Mouse (Mus musculus) granulocyte monocyte progenitor cell, adult 5-6 weeks (primary cell): Measurements from ENCODE around the gene Itpa. TPM values are rescaled to one million over a fixed set of nuclear protein-coding genes. Genes with fewer than 3 reads are reported as not detected.

Experiments used
- ATAC-seq: replicated peaks from 2 replicates; pipeline ENCODE4 v1.8.0; 2016; ENCODE audit warnings: mild to moderate bottlenecking, moderate TSS enrichment, inconsistent platforms; ENCODE audit not compliant: poor library complexity, severe bottlenecking
- total RNA-seq, 2 experiments: library from RNA; stranded (forward) in 1 of 2; stranded (reverse) in 1 of 2; fragments of 200-712, 200-1000 nt in 1 of 2; fragments of >200 nt in 1 of 2; fragmentation: Nextera tagmentation in 1 of 2; gene quantifications; 2 replicates each; pipeline ENCODE4 v1.2.3; 2014 to 2017

The Itpa gene
- total RNA-seq, 2 experiments from 2014 or later, result 76.7 to 90.4 TPM

GRCm38 (mm10) chr2:130655660-130656339, 11.6 kb upstream of the Itpa start:
- ATAC-seq, result no peak

GRCm38 (mm10) chr2:130656536-130656935, 10.9 kb upstream of the Itpa start:
- ATAC-seq, result no peak

DNA sequence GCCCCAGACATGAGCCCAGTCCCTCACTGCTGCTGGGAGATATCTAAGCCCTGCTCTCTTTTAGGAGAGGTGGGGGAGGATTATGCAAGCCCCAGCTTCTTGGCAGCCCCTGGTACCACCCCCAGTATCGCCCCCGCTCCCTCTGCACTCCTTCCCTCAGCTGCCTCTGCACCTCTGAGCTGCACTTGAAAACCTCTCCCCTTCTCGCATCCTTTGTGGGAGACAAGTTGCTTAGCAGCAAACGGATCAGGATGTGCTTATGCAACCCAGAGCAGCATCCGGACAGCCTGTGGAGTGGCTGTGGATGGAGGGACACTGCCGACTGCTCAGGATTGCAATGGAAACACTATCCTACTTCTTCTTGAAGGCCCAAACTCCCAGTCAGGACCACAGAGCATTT, 9.9 kb upstream of the Itpa start:
- no peak for ATAC-seq

DNA sequence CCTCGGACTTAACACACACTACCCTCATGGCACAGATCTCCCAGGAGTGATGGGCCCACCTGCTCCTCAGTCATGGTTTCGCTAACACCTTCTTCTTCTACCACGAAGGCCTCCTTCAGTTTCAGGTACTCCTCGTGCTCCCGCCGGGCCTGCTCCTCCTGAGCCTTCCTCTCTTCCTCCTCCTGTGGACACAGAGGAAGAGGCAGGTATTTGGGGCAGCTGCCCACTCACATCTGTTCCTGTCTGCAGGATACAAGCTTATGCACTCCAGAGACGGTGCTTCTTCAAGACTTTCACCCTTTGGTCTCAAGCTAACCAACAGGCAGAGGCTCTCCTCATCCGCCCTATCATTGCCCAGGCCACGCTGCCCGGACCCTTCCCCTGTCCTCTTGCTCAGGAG, 8.9 kb upstream of the Itpa start:
- no peak for ATAC-seq

DNA sequence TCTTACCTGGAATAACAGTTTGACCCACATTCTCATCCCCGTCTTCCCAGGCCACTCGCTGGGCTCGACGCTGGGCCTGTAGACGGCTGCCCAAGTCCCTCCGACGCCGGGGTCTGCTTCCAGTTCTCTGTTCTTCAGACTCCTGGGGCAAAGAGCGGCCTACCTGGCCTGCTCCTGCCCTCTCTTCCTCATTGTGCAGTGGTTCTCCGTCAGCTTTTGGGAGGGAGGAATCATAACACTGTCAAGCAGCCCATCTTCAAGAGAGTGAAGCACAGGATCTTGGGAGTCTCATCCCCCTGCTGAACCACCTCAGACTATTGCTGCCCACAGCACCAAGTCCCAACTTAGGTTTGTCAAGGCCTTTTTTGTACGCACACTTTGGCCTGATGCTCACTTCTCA, 4.1 kb upstream of the Itpa start:
- ATAC-seq, result no peak

DNA sequence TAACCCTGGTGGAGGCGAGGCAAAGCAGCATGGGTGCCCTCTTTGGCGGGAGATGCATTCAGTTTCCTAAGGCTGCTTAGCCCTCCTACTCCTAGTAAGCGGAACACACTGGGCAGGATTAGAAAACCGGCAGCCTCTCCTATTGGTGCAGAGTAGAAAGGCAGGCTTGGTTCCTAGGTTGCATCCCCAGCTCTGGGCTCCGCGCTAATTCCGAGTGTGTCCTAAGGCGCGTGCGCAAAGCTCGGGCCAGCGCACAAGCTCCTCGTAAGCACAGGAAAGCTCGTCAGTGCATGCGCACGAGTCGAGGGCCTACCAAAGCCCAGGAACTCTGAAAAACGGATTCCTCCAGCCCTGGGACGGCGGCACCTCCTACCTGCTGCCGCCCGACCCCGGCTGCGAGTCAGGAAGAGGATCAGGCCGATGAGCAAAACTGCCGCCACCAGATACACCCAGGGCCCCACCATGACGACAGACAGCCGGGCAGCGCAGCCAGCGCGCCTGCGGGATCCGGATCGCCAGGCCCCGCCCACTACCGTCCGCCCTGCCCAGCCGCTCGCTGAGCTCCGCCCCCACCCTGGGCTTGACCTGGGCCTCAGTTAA, 3.2 kb upstream of the Itpa start, which contains the start of gene Ddrgk1:
TSS of gene Ddrgk1 (minus strand) at position 558 of the 600 bp plus-strand sequence.
- ATAC-seq, result peak; percentile 80

- ATAC-seq, result no peak
Observed at GRCm38 (mm10) chr2:130677211-130677610, 9.8 kb downstream of the Itpa start.

- ATAC-seq, result no peak
Observed at GRCm38 (mm10) chr2:130679154-130679553, 11.7 kb downstream of the Itpa start.

DNA sequence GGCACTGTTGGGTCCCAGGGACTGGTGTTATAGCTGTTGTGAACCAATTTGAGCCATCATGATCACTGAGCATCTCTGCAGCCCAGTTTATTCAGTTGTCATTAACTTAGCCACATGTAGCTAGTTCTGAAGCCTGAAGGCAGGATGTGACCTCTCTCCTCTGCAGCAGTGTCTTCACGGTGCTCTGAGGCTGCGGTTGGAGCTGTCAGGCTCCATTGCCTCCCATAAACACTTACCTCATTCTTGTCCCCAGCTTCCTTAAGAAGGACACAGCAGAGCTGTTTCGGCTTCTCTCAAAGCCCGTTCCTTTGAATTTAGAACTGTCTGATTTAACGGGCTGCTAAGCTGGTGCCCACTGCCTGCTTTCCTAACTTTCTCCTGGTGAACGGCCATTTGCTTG, 12.5 kb downstream of the Itpa start:
- no peak for ATAC-seq

GRCm38 (mm10) chr2:130681531-130681930, 14.1 kb downstream of the Itpa start:
- ATAC-seq, result no peak

- no peak for ATAC-seq
Observed at GRCm38 (mm10) chr2:130685426-130685825, 18.0 kb downstream of the Itpa start.

DNA sequence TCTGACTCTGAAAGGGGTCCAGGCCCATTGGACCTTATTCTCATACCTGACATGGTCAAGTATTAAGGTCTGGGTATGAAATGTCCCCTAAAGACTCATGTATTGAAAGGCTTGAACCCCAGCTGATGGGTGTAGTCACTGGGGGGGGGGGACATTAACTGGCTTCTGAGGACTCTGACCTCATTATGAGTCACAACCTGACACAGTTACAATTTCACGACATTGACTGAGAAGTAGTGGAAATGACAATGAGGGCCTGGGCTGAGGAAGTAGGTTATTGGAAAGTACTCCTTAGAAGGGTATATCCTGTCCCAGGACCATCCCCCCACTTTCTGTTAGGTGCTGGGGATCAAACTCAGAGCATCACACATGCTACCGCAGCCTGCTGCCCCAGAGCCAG, 21.6 kb downstream of the Itpa start:
- no peak for ATAC-seq

DNA sequence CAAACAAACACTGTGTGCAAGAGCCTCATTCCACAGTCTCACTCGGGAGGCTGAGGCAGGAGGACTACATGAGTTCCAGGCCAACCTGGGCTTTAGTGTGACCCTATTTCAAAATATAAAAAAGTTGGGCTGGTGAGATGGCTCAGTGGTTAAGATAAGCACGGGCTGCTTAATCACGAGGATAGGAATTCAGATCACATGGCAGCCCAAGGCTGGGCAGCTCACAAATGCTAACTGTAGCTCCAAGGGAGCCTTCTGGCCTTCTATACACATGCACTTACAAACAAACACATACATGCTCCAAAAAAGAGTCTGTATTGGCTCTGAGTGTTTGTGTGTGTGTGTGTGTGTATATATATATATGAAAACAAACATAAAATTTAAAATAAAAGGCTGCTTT, 26.2 kb downstream of the Itpa start:
- no peak for ATAC-seq

DNA sequence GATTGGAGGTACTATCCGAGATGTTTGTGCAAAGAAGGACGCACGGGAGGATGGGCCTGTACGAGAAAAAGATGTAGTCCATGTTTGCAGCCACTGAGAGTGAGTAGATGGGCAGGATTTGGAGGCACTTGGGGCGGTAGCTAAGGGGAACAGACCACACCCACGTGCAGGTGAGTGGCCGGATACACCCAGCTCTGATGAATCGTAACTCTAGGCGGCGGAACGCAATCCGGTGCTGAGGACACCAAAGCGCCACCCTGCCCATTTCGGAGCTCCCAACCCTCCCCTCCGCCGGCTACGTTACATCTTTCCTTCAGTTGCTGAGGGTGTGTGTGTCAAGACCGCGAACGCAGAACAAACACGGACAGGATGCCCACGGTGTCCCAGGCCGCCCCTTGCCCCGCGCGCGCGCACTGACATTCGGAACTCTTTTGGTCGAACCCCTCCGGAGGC, 29.3 kb downstream of the Itpa start:
- ATAC-seq, result peak; percentile 18

GRCm38 (mm10) chr2:130697153-130697810, 29.9 kb downstream of the Itpa start, which contains the start of gene Slc4a11:
Gene Slc4a11 (minus strand): TSS chr2:130697519.
- ATAC-seq, result peak; percentile 89

DNA sequence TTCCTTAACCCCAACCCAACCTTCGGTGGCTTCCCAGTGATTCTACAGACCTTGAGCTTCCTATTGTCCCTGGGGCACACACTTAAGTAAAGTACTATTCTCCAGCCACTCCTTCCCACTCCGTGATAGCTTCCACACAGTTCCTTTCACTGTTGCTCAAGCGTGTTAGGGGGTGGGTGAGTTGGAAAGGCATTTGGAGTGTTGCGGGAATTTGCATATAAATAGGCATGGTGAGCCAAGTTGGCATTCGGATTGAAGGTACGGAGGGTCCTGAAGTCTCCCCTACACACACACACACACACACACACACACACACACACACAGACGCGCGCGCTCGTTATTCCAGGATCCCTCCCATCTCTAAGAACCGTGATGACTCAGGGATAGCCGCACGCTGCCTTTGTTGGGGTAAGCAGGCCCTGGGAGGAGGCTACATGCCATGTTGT, 30.4 kb downstream of the Itpa start:
- ATAC-seq, result no peak

DNA sequence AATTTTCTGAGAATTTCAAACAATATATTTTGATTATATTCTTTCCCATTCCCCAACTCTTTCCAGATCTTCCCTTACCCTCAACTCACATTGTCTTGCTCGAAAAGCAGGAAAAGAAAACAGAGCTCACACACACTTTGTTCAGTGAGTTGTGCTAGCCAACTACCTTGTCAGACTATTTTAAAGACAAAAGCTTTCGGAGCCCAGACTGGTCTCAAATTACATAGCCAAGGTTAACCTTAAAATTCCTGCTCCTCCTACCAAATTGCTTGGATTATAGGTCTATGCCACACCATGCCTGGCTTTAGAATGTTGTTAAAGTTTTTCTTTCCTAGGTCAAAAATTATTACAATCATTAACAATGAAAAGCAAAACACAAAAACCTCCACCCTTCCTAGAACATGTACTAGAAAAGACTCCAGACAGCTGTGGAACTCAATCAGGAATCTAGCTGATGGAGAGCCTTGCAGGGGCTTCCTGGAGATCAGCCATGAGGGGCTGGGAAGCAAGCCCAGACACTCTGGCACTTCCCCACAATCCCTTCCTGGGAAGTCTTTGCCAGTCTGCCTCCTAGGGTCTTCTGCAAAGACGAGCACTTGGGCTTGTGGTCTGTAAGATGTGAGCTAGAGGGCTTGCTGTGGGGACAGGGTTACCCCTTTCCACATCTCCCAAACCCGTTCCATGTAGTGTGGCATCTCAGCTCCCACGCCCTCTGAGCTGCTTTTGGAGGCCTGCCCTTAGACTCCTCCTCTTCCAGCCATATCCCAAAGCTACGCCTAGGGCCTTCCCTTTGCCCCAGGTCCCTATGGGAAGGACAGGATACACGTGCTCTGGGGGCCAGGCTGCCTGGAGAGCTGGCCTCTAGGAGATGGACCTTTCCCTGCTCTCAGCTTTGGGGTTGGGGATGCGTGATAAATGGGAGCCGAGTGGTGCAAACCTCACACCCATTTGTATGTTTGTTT, 36.9 kb downstream of the Itpa start:
- ATAC-seq, result no peak

GRCm38 (mm10) chr2:130705178-130705577, 37.8 kb downstream of the Itpa start:
- no peak for ATAC-seq

- ATAC-seq, result no peak
Observed at GRCm38 (mm10) chr2:130706602-130707001, 39.2 kb downstream of the Itpa start.

DNA sequence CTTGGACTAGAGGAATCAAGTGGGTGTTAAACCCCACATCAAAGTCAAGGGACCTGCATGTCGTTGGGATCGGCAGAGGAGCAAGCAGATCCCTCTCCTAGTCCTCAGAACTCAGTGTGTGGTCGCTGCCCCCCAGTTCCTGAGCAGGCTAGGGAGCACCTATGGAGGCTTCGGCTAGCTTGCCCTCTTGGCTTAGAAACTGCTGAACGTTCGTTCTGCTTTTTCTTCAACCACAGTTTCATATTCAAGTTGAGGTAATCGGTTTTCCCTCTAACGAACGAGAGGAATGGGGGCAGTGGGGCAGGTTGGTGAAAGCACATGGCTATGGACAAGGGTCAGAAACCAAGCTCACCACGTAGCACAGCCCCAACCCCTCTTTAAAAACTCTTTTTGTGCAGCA, 39.6 kb downstream of the Itpa start:
- peak; percentile 80 for ATAC-seq
